In the genomic region with DNA sequence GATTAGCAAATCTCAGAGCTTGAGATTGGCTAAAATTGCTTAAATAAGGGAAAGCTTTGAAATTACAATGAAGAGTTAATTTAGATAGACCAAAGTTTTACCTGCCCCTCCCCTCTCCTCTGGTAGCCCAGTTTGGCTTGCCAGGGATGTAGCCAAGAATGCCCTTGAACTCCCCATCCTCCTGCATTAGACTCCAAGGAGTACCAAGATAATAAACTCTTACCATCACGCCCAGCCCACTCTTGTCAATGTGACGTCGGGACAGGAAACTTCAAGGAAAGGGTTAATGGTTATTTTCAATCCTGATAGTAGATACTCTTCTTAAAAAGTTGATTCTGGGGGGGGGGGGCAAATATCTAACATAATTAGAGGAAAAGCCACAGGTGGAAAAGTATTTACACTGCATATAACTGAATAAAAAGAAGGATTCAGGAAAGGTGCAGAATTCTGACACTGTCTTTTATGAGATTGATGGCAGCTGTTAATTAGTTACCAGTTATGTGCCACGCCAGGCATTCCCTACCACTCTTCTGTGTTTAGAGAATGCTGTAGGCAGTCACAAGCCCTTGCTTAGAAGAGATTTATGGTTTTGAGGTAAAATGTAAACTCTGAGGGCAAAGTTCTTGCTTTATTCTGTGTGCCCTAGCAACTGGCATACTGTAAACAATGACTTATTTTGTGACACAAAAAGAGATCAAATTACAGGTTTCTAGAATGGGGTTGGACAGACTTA, we compare ENCODE assay signal across 34 mouse cellular contexts. TPM values are rescaled to one million over a fixed set of nuclear protein-coding genes. Genes with fewer than 3 reads are reported as not detected.
DNase-seq lines count a peak whose midpoint lies in the region; ATAC-seq lines count a peak whose summit lies in the region.
"Had no signal": no experiment of that assay in that cellular context is flagged by ENCODE, and none has a peak within 500 bp of the region (broad histone marks: within the 10 kb centered on the region; RNA-seq: fewer than 3 reads in every experiment).

No protein-coding gene starts in this region.

- H3K4me2 ChIP-seq in intestine, embryonic 15.5 days (replicated peaks) = peak overlapping the region; percentile 36
- no peak overlapping the region for H3K4me2 ChIP-seq in stomach, embryonic 16.5 days (ENCODE audit: low read depth, low read length)
- H3K4me2 ChIP-seq: embryonic facial prominence, embryonic 12.5 days; forebrain, embryonic 13.5 days; heart, embryonic 12.5 days; midbrain, embryonic 12.5 days; neural tube, embryonic 15.5 days had no signal

- no peak overlapping the region for H3K4me3 ChIP-seq in intestine, embryonic 15.5 days (replicated peaks)
- H3K4me3 ChIP-seq in stomach, embryonic 16.5 days (replicated peaks; ENCODE audit: low read length) = no peak overlapping the region
- H3K4me3 ChIP-seq: embryonic facial prominence, embryonic 12.5 days; forebrain, embryonic 13.5 days; heart, embryonic 12.5 days; midbrain, embryonic 12.5 days; neural tube, embryonic 15.5 days had no signal

- intact Hi-C loops in heart, postnatal 25 days (cut with DNase I) = no loop called here

- no peak overlapping the region for H3K9ac ChIP-seq in intestine, embryonic 15.5 days
- H3K9ac ChIP-seq in stomach, embryonic 16.5 days (ENCODE audit: low read length) = no peak overlapping the region
- H3K9ac ChIP-seq: embryonic facial prominence, embryonic 12.5 days; forebrain, embryonic 13.5 days; heart, embryonic 12.5 days; midbrain, embryonic 12.5 days; neural tube, embryonic 15.5 days had no signal

- WGBS in intestine, embryonic 15.5 days = 24% methylated on average over 4 of the region's 4 CpGs
- WGBS in stomach, embryonic 16.5 days = 17% methylated on average over 4 of the region's 4 CpGs

- no peaks in the 10 kb centered on the region for H3K9me3 ChIP-seq in intestine, embryonic 15.5 days
- H3K9me3 ChIP-seq in stomach, embryonic 16.5 days (replicated peaks; ENCODE audit: control insufficient read depth, low read length) = no peaks in the 10 kb centered on the region
- H3K9me3 ChIP-seq: embryonic facial prominence, embryonic 12.5 days; forebrain, embryonic 13.5 days; heart, embryonic 12.5 days; midbrain, embryonic 12.5 days; neural tube, embryonic 15.5 days had no signal

- H3K36me3 ChIP-seq in intestine, embryonic 15.5 days = no peaks in the 10 kb centered on the region
- H3K36me3 ChIP-seq in stomach, embryonic 16.5 days (ENCODE audit: control insufficient read depth, insufficient read depth, low read length) = no peaks in the 10 kb centered on the region
- H3K36me3 ChIP-seq: embryonic facial prominence, embryonic 12.5 days; G1E; heart, embryonic 12.5 days; midbrain, embryonic 12.5 days; neural tube, embryonic 15.5 days had no signal

- peak; percentile 92 for ATAC-seq in intestine, embryonic 15.5 days
- peak; percentile 90 for ATAC-seq in stomach, embryonic 16.5 days (ENCODE audit: insufficient read depth, low FRiP score)
- ATAC-seq: activated CD4-positive, CD25-positive, alpha-beta regulatory T cell, adult 4 months; forebrain, embryonic 13.5 days; hindbrain, postnatal 0 days had no signal

- H3K27ac ChIP-seq in intestine, embryonic 15.5 days = peak overlapping the region; percentile 80
- no peak overlapping the region for H3K27ac ChIP-seq in stomach, embryonic 16.5 days (ENCODE audit: low read length)
- H3K27ac ChIP-seq: embryonic facial prominence, embryonic 12.5 days; forebrain, embryonic 13.5 days; hindbrain, postnatal 0 days; midbrain, embryonic 12.5 days; neural tube, embryonic 15.5 days had no signal

- H3K4me1 ChIP-seq in intestine, embryonic 15.5 days (replicated peaks) = no peaks in the 10 kb centered on the region
- no peaks in the 10 kb centered on the region for H3K4me1 ChIP-seq in stomach, embryonic 16.5 days (ENCODE audit: control insufficient read depth, insufficient read depth, low read length)
- H3K4me1 ChIP-seq: embryonic facial prominence, embryonic 12.5 days; forebrain, embryonic 13.5 days; heart, embryonic 12.5 days; midbrain, embryonic 12.5 days; neural tube, embryonic 15.5 days had no signal

- no peaks in the 10 kb centered on the region for H3K27me3 ChIP-seq in intestine, embryonic 15.5 days (replicated peaks)
- H3K27me3 ChIP-seq in stomach, embryonic 16.5 days (ENCODE audit: control insufficient read depth, insufficient read depth, low read length) = no peaks in the 10 kb centered on the region
- H3K27me3 ChIP-seq: CH12.LX; embryonic facial prominence, embryonic 12.5 days; forebrain, embryonic 13.5 days; heart, embryonic 12.5 days; midbrain, embryonic 12.5 days; neural tube, embryonic 15.5 days had no signal

- DNase-seq in kidney, adult 9 months = peak; percentile 60
- DNase-seq in kidney, postnatal 14 days = peak; percentile 58
- DNase-seq in frontal cortex, postnatal 14 days (ENCODE audit: low spot score in 2 of 2) = no peak
- DNase-seq in heart, postnatal 25 days (ENCODE audit: low spot score) = no peak
- no peak for DNase-seq in heart, adult 11 months
- DNase-seq: adrenal gland, adult 8-10 months; B cell, adult 2 months; cerebellum, adult 18-20 months; cerebellum, postnatal 14 days; heart, adult 18-20 months; heart, postnatal 10 days; right cerebral cortex, adult 18-20 months; right cerebral cortex, postnatal 4 days; thymus, postnatal 36 days had no signal

RNA-seq across cellular contexts. Expression of a gene that starts 1.4 kb away (rescaled TPM):
- 33.1 and 34.9 TPM in 2 replicates for polyA plus RNA-seq in intestine, embryonic 15.5 days (2015; fragmentation: Nextera tagmentation; extraction: Ambion mirVana)
- 2.8 and 3.3 TPM in 2 replicates for polyA plus RNA-seq in stomach, embryonic 16.5 days (2015; fragmentation: Nextera tagmentation; extraction: Ambion mirVana)
- not detected for total RNA-seq in heart, postnatal 25 days (2021)
- total RNA-seq: adrenal gland, adult 8-10 months; CH12.LX; G1E; gastrocnemius, adult 8-10 months; heart, adult 18-20 months; heart, postnatal 10 days; hindbrain, postnatal 0 days; layer of hippocampus, adult 18-20 months; layer of hippocampus, postnatal 25 days; liver, adult 2 months had no signal
- polyA plus RNA-seq: activated CD4-positive, CD25-positive, alpha-beta regulatory T cell, adult 4 months; embryonic facial prominence, embryonic 12.5 days; G1E; heart, embryonic 12.5 days; hindbrain, embryonic 11.5 days; limb, embryonic 11.5 days; lung, embryonic 16.5 days; midbrain, embryonic 12.5 days had no signal

RNA-seq across cellular contexts. Expression of a gene that starts 39.4 kb away (rescaled TPM):
- polyA plus RNA-seq in intestine, embryonic 15.5 days (2015; fragmentation: Nextera tagmentation; extraction: Ambion mirVana) = 0.18 TPM in 1 of 2 replicates, not detected in the other
- polyA plus RNA-seq in stomach, embryonic 16.5 days (2015; fragmentation: Nextera tagmentation; extraction: Ambion mirVana) = not detected in 2 replicates
- total RNA-seq in heart, postnatal 25 days (2021) = not detected
- total RNA-seq: CH12.LX; G1E; gastrocnemius, adult 8-10 months; heart, postnatal 10 days; left cerebral cortex, postnatal 10 days; liver, adult 2 months had no signal
- polyA plus RNA-seq: activated CD4-positive, CD25-positive, alpha-beta regulatory T cell, adult 4 months; embryonic facial prominence, embryonic 12.5 days; G1E; heart, embryonic 12.5 days; limb, embryonic 11.5 days; liver, adult 2 months; liver, embryonic 16.5 days; midbrain, embryonic 12.5 days had no signal

Comparison
In these comparisons a context has a peak if more than half of its experiments do, and no peak if none do; other contexts are left out.
1. DNase-seq: peak in kidney, adult 9 months (single experiment) and kidney, postnatal 14 days (single experiment); none in frontal cortex, postnatal 14 days (0 of 2), heart, postnatal 25 days (single experiment) and heart, adult 11 months (single experiment).